Mouse (Mus musculus) heart, adult 2 months (tissue): ENCODE results near the gene Poldip3.

Experiments used
- EP300 ChIP-seq: fragments of 200-500 bp; IDR thresholded peaks from 2 replicates; pipeline ENCODE4 v1.6.1; 2011; ENCODE audit warnings: low read depth, low read length, control low read depth; ENCODE audit not compliant: insufficient read depth
- POLR2A ChIP-seq: fragments of 200-500 bp; IDR thresholded peaks from 2 replicates; pipeline ENCODE4 v1.6.1; 2011; ENCODE audit warnings: mild to moderate bottlenecking, low read depth, low read length, control low read depth; ENCODE audit not compliant: insufficient read depth

GRCm38 (mm10) chr15:83181800-83182330 lies 32.7 kb upstream of the Poldip3 start:
- TF ChIP-seq POLR2A (no peak), EP300 (no peak)
